Mouse (Mus musculus): ENCODE results near the gene Tmpo. TPM values are rescaled to one million over a fixed set of nuclear protein-coding genes. Genes with fewer than 3 reads are reported as not detected.

Gene Tmpo
- total RNA-seq, 1 experiment from 2014 or later, result 544 TPM

DNA sequence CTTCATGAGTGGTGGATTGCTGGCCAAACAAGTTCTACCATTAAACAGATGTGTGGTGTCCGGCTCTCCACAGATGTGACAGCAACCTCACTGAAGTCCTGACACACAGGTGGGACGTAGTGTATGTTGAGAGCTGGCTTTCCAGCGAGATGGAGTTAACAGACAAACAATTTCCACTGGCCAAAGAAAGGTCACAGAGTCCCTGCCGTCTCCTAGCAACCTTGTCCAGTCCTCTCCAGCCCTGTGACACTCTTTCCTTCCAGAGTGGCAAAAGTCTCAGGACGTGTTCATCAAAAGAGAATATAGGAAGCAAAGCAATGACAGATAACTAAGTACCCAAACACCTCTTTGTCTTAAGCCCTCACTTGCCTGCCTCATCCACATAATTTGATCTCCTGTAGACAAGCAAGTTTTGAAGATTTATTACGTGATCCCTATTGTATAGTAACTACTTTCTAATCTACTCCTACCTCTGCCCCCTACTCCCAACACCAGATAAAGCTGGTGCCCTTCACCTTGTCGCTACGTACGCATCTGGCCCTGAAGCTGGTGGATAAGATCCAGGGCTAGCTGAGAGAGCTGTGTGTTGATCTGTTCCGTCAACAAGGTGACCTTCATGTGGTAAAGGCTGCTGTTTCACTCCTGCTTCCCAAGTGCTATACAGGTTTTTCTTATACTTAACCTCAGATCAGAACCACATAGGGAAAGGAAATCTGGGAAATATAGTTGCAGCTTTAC, 54.3 kb downstream of the Tmpo start:
- ATAC-seq (replicated peaks; ENCODE audit: low read depth, poor library complexity, severe bottlenecking), result no peak

DNA sequence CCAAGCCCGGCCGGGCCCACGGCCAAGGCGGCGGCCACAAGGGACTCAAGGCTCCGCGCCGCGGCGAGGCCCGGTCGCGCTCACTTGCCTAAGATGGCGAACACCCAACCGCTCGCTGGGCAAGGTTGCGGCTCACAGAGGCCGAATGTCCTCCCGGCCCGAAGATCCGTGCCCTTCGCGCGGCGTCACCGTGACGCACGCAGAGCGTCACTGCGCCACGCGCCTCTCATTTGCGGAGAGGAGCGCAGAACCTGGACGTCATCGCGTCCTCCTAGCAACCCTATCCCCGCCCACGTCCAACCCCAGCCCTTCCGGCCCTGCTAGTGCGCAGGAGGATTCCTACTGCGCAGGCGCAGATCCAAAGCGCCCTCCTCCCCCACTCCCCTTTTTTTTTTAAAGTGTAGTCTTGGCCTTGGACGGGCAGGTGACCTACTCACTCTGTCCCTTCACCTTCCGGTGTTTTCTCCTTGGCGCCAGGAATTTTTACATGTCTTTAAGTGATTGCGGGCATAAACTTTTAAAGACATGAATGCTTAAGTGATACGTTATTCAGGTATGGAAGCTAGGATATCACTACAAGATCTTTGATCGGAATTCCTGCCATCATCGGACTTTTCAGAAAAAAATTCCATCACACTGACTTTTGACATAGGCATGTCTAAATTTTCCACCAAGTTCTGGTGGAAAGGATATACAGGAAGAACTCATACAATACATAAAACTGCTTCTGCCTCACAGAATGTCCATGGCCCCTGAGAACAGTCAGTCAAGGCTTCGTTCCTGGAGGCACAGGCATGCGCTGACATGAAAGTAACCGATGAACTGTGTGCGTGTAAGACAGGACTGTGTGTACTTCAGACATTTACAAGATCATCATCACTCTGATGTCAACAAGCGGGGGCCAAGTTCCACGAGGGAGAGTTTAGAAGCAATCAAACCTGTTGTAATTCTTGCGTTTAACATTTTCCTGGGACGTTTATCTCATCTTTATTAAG, 57.0 kb downstream of the Tmpo start, which contains the start of gene Slc25a3:
Gene Slc25a3 (minus strand): TSS at position 232 of the 995 bp plus-strand sequence.
- ATAC-seq (replicated peaks; ENCODE audit: low read depth, poor library complexity, severe bottlenecking), result peak; percentile 97

DNA sequence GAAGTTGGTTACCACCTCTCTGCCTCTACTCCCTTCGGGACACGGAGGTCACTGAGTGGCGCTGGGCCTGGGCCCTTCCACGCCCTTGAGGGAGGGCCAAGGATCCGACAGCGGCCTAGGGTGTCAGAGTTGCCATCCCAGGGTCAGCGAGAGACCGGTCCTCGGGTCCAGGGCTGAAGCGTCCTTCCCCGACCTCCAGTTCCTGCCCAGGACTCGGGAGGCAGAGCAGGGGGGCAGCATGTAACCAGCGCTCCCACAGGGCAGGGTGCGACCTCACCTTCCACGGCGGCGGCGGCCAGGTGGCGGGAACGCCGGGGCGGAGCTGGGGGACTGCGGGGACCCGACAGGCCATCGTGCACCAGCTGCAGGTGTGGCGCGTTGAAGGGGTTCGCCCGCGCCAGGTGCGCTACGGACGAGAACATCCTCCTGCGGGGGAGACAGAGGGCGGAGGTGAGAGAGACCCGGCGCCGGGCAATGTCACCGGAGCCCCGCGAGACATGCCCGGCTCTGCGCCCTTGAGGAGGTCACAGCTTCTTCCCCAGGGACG, 57.8 kb downstream of the Tmpo start:
- ATAC-seq (replicated peaks; ENCODE audit: low read depth, poor library complexity, severe bottlenecking), result peak; percentile 40

DNA sequence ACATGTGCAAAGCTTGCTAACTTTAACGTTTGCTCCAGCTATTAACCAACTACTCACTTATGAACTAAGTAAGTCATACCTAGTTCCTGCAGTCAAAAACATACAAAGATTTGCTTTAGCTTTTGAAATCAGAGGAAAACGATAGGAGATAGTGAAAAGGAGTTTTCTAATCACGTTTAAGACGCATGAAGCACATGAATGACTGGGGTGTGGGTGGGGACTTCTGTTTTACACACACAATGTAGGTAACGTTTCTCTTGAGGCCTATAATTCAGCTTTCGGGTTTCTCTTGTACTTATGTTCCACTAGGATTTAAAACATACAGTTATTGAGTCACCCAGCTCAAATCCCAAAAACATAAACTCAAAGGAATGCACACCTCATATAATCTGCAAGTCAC, 58.5 kb downstream of the Tmpo start:
- no peak for ATAC-seq (replicated peaks; ENCODE audit: low read depth, poor library complexity, severe bottlenecking)

DNA sequence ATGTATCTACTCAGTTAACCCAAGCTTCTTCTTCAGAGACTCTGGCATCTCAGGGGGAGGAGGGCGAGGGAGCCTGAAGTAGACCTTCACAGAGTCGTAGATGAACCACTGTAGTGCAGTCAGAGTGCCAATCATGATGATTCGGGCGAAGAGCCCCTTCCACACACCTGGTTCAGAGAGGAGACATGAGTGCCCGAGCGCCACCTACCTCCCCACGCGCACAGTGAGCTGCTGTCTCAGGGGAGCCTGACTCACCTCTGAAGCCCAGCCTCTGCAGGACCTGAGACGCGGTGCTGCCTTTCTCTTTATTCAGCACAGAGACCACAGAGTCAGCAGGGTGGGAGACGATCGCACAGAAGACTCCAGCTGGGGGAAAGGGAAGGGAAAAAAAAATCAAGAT, 64.2 kb downstream of the Tmpo start:
- ATAC-seq (replicated peaks; ENCODE audit: low read depth, poor library complexity, severe bottlenecking), result no peak

DNA sequence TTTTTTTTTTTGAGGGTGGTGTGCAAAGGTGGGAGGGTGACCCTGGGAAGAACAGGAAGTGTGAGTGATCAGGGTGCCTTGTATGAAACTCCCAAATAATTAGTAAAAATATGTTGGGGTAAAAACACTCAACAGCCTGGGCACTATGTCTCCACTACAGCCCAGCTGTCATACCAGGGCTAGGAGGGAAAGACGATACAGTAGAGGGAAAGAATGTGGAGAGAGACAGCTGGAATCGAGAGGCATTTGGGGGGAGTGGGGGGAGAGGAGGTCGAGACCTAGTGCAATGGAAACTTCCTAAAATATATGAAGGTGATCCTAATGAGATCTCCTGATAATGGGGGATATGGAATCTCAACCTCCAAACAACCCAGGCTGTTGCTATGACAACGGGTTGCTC, 71.3 kb downstream of the Tmpo start:
- ATAC-seq (replicated peaks; ENCODE audit: low read depth, poor library complexity, severe bottlenecking), result no peak

DNA sequence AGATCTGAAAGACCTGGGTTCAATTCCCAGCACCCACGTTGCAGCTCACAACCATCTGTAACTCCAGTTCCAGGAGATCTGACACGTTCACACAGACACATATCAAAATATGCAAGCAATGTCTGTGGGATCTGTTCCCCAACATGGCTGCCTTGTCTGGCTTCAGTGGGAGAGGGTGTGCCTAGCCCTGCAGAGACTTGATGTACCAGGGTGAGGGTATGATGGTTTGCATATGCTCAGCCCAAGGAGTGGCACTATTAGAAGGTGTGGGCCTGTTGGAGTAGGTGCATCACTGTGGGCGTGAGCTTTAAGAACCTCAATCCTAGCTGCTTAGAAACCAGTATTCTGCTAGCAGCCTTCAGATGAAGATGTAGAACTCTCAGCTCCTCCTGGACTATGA, 75.1 kb downstream of the Tmpo start:
- ATAC-seq (replicated peaks; ENCODE audit: low read depth, poor library complexity, severe bottlenecking), result no peak

DNA sequence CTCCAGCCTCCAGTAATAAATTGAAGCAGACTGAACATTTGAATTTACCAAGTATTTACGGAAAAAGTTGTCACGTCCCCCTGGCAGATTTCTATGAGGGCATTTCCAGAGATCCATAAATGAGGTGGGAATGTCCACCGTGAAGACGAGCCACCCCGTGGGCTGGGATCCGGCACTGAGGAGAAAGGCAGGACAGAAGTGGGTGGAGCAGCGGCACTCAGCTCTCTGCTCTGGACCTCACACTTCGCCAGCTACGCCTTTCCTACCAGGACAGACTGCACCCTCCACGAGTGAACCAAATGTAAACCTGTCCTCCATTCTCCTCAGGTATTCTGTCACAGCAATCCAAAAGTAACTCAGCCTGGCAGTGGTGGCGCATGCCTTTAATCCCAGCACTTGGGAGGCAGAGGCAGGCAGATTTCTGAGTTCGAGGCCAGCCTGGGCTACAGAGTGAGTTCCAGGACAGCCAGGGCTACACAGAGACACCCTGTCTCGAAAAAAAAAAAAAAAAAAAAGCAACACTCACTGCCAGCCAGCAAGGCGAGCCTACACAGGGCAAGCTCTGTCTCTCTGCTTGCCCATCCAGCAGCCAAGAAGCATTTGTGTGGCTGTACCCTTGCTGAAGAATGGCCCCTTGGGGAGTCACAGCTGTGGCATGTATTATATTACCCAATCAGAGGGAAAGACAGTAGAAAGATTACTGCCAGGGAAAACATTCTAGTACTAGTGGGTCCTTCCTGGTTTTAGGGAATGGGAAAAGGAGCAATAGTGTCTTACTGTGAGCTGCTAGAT, 78.1 kb downstream of the Tmpo start:
- ATAC-seq (replicated peaks; ENCODE audit: low read depth, poor library complexity, severe bottlenecking), result no peak

DNA sequence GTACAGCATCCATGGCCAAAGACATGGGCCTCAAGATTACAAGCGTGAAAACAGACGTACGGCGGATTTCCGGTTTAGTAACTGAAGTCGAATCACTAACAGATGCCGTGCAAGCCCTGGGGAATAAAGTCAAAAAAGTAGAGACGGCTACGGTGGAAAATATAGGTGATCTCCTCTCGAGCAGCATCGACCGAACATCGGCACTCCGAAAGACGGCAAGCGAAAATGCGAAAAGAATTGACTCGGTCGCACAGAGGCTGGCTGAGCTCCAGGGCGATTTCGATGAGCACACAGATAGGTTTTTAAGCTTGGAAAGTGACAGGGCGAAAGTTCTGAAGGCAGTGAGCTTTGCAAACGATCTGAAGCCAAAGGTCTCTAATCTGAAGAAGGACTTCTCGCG, 79.2 kb downstream of the Tmpo start:
- ATAC-seq (replicated peaks; ENCODE audit: low read depth, poor library complexity, severe bottlenecking), result no peak

DNA sequence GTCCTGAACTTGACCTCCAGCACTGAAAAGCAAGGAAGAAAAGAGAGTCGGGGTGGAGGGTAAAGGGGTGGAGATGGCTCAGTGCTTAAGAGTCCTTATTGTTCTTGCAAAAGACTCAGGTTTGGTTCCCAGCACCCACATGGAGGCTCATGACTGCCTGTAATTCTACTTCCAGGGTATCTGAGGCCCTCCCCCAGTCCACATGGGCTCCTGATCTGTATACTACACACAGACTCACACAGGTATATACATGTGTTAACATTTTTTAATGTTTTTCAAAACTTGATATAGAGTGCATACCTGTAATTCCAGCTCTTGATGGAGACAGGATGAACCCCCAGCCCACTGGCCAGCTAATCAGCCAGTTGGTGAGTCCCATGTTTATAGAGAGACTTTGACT, 81.0 kb downstream of the Tmpo start:
- no peak for ATAC-seq (replicated peaks; ENCODE audit: low read depth, poor library complexity, severe bottlenecking)

DNA sequence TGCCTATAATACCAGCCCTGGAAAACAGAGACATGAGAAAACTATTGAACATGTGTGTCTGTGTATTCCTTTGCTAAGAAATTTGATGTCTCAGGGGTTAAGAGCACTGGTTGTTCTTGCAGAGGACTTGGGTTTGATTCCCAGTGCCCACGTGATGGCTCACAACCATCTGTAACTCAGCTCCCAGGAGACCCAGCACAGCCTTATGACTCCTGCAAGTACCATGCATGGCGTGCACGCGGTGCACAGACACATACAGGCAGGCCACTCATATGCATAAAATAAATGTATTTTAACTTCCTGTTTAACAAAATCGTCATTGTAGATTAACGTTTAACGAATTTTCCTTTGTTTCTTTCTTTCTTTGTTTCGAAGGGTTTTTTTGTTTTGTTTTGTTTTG, 83.1 kb downstream of the Tmpo start:
- ATAC-seq (replicated peaks; ENCODE audit: low read depth, poor library complexity, severe bottlenecking), result no peak

Other genes starting within 250 kb of the Tmpo start
- gene Apaf1, start 98.5 kb downstream of the Tmpo start, total RNA-seq (2017), result 23.1 and 39.6 TPM in 2 replicates
- gene Ikbip, start 98.4 kb downstream of the Tmpo start, total RNA-seq (2017), result 19.0 and 25.9 TPM in 2 replicates
- gene Slc25a3, start 57.3 kb downstream of the Tmpo start, total RNA-seq (2017), result 238 and 276 TPM in 2 replicates

Measured in common myeloid progenitor, adult 5-6 weeks (primary cell).